Mouse (Mus musculus) layer of hippocampus, adult 9-11 months (tissue): ENCODE measurements around the gene Tnip2.

Experiments used
- DNase-seq: peaks from one replicate; pipeline ENCODE4 v3.0.0; 2022

Gene Tnip2

GRCm38 (mm10) chr5:34513466-34514217 lies at the start of gene Tnip2:
Gene Tnip2 (minus strand): TSS chr5:34513991.
- DNase-seq, result peak; percentile 96

GRCm38 (mm10) chr5:34551821-34552220 lies 38.0 kb upstream of the Tnip2 start:
- no peak for DNase-seq

- DNase-seq, result no peak
These were observed 36.5 kb upstream of the Tnip2 start for GRCm38 (mm10) chr5:34550251-34550650.

GRCm38 (mm10) chr5:34549483-34550221 lies 35.9 kb upstream of the Tnip2 start:
- DNase-seq, result no peak

GRCm38 (mm10) chr5:34549135-34549482 lies 35.3 kb upstream of the Tnip2 start:
- DNase-seq, result no peak

- DNase-seq, result no peak
These were observed 33.6 kb upstream of the Tnip2 start for GRCm38 (mm10) chr5:34547410-34547809.

GRCm38 (mm10) chr5:34543114-34543513 lies 29.3 kb upstream of the Tnip2 start:
- no peak for DNase-seq

- no peak for DNase-seq
These were observed 28.4 kb upstream of the Tnip2 start for GRCm38 (mm10) chr5:34542166-34542565.

GRCm38 (mm10) chr5:34539121-34539520 lies 25.3 kb upstream of the Tnip2 start:
- DNase-seq, result no peak

GRCm38 (mm10) chr5:34538527-34538926 lies 24.7 kb upstream of the Tnip2 start:
- DNase-seq, result no peak

GRCm38 (mm10) chr5:34538079-34538478 lies 24.3 kb upstream of the Tnip2 start:
- DNase-seq, result no peak

- DNase-seq, result no peak
These were observed 22.0 kb upstream of the Tnip2 start for GRCm38 (mm10) chr5:34535831-34536230.

- peak; percentile 57 for DNase-seq
These were observed 21.2 kb upstream of the Tnip2 start for GRCm38 (mm10) chr5:34534776-34535581.

- DNase-seq, result peak; percentile 92
These were observed 20.0 kb upstream of the Tnip2 start for GRCm38 (mm10) chr5:34533820-34534219.

GRCm38 (mm10) chr5:34533066-34533465 lies 19.3 kb upstream of the Tnip2 start:
- no peak for DNase-seq

GRCm38 (mm10) chr5:34530687-34531086 lies 16.9 kb upstream of the Tnip2 start:
- no peak for DNase-seq

- no peak for DNase-seq
These were observed 16.3 kb upstream of the Tnip2 start for GRCm38 (mm10) chr5:34530116-34530515.

- DNase-seq, result no peak
These were observed 14.9 kb upstream of the Tnip2 start for GRCm38 (mm10) chr5:34528724-34529123.

GRCm38 (mm10) chr5:34527352-34527751 lies 13.6 kb upstream of the Tnip2 start:
- no peak for DNase-seq

GRCm38 (mm10) chr5:34526477-34526775 lies 12.6 kb upstream of the Tnip2 start:
- DNase-seq, result no peak

GRCm38 (mm10) chr5:34525663-34526476 lies 12.1 kb upstream of the Tnip2 start, which contains the start of gene Sh3bp2:
Gene Sh3bp2 (plus strand): TSS chr5:34525838.
- DNase-seq, result peak; percentile 92

GRCm38 (mm10) chr5:34524511-34524910 lies 10.7 kb upstream of the Tnip2 start:
- DNase-seq, result no peak
